Mouse (Mus musculus): Measurements from ENCODE around the gene Zfp948. TPM values are rescaled to one million over a fixed set of nuclear protein-coding genes. Genes with fewer than 3 reads are reported as not detected.
"Not testable (repeated sequence)": the region's sequence is repeated elsewhere in the genome, so short reads cannot be mapped to it uniquely, and the experiment has no call there.

Zfp948 gene
- polyA plus RNA-seq, 1 experiment from 2014 or later, result 22.1 TPM

DNA sequence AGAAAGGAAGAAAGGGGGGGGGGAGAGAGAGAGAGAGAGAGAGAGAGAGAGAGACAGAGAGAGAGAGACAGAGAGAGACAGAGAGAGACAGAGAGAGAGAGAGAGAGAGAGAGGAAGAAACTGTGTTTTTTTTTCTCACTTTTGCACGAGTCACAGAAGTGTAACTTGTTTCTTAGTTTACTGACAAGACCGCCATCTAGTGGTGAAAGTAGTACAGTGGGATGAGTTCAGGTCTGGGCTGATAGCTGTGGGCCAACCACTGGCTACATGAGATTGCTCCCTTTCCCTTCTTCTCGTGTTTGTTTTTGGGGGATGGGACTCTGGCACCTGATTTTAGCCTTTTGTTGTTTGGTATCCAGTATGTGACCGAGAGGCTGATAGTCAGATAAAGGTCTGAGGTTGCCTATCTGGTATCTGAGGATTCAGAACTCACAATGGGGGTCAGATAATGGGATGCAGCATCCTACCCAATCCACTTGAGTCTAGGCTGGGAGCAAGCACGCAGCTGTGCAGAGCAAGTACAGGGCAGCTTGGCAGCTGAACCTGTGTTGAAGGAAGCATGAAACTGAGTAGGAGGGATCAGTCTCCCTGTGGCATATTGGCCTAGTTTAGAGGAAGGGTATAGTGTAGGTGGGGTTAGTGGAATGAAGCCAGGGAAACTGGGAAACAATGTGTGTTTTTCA is 12.8 kb downstream of the Zfp948 start:
- H3K9me3 ChIP-seq (replicated peaks; ENCODE audit: control insufficient read depth, low read length), result no peaks in the 10 kb centered on the region
- no peak overlapping the region for H3K9ac ChIP-seq (replicated peaks; ENCODE audit: low read length)
- H3K36me3 ChIP-seq (replicated peaks; ENCODE audit: control insufficient read depth, insufficient read depth, low read depth, low read length), result no peaks in the 10 kb centered on the region; the same call in 1 of the 2 replicates
- DNase-seq (ENCODE audit: low spot score) (peak; percentile 82), ATAC-seq (replicated peaks; ENCODE audit: insufficient number of reproducible peaks, low FRiP score, low TSS enrichment, low read depth) (peak; percentile 80; the same call in 1 of the 2 replicates)
- H3K4me1 ChIP-seq (ENCODE audit: control insufficient read depth, insufficient read depth, low read length), result no peaks in the 10 kb centered on the region
- no peak overlapping the region for H3K4me3 ChIP-seq (ENCODE audit: low read depth, low read length)
- H3K27me3 ChIP-seq (ENCODE audit: control insufficient read depth, insufficient read depth, low read length), result no peaks in the 10 kb centered on the region
- 25% methylated on average over 5 of the region's 5 CpGs for WGBS
- H3K27ac ChIP-seq (replicated peaks; ENCODE audit: low read depth, low read length), result no peak overlapping the region
- H3K4me2 ChIP-seq (ENCODE audit: low read depth, low read length), result no peak overlapping the region

- ATAC-seq (replicated peaks; ENCODE audit: insufficient number of reproducible peaks, low FRiP score, low TSS enrichment, low read depth) (no peak), DNase-seq (ENCODE audit: low spot score) (no peak)
- Histone ChIP-seq H3K36me3 (replicated peaks; ENCODE audit: control insufficient read depth, insufficient read depth, low read depth, low read length) (peaks cover 15% of the 10 kb centered on the region), H3K4me1 (ENCODE audit: control insufficient read depth, insufficient read depth, low read length) (no peaks in the 10 kb centered on the region), H3K9ac (replicated peaks; ENCODE audit: low read length) (no peak overlapping the region), H3K27me3 (ENCODE audit: control insufficient read depth, insufficient read depth, low read length) (no peaks in the 10 kb centered on the region), H3K4me2 (ENCODE audit: low read depth, low read length) (no peak overlapping the region), H3K27ac (replicated peaks; ENCODE audit: low read depth, low read length) (no peak overlapping the region), H3K4me3 (ENCODE audit: low read depth, low read length) (no peak overlapping the region), H3K9me3 (replicated peaks; ENCODE audit: control insufficient read depth, low read length) (no peaks in the 10 kb centered on the region)
- WGBS, result 97% methylated on average over 2 of the region's 2 CpGs
Observed at GRCm38 (mm10) chr17:21585521-21585920, 18.7 kb downstream of the Zfp948 start.

GRCm38 (mm10) chr17:21616356-21616755 is 49.5 kb downstream of the Zfp948 start:
- Histone ChIP-seq H3K36me3 (replicated peaks; ENCODE audit: control insufficient read depth, insufficient read depth, low read depth, low read length) (no peaks in the 10 kb centered on the region), H3K9me3 (replicated peaks; ENCODE audit: control insufficient read depth, low read length) (no peaks in the 10 kb centered on the region), H3K4me2 (ENCODE audit: low read depth, low read length) (no peak overlapping the region), H3K4me1 (ENCODE audit: control insufficient read depth, insufficient read depth, low read length) (no peaks in the 10 kb centered on the region), H3K27ac (replicated peaks; ENCODE audit: low read depth, low read length) (no peak overlapping the region), H3K9ac (replicated peaks; ENCODE audit: low read length) (no peak overlapping the region), H3K4me3 (ENCODE audit: low read depth, low read length) (no peak overlapping the region), H3K27me3 (ENCODE audit: control insufficient read depth, insufficient read depth, low read length) (no peaks in the 10 kb centered on the region)
- 80% methylated on average over 3 of the region's 3 CpGs for WGBS
- ATAC-seq (replicated peaks; ENCODE audit: insufficient number of reproducible peaks, low FRiP score, low TSS enrichment, low read depth) (no peak), DNase-seq (ENCODE audit: low spot score) (no peak)

GRCm38 (mm10) chr17:21617352-21617751 is 50.5 kb downstream of the Zfp948 start:
- Histone ChIP-seq H3K4me2 (ENCODE audit: low read depth, low read length) (no peak overlapping the region), H3K36me3 (replicated peaks; ENCODE audit: control insufficient read depth, insufficient read depth, low read depth, low read length) (no peaks in the 10 kb centered on the region), H3K27ac (replicated peaks; ENCODE audit: low read depth, low read length) (no peak overlapping the region), H3K4me3 (ENCODE audit: low read depth, low read length) (no peak overlapping the region), H3K9me3 (replicated peaks; ENCODE audit: control insufficient read depth, low read length) (no peaks in the 10 kb centered on the region), H3K27me3 (ENCODE audit: control insufficient read depth, insufficient read depth, low read length) (no peaks in the 10 kb centered on the region), H3K4me1 (ENCODE audit: control insufficient read depth, insufficient read depth, low read length) (no peaks in the 10 kb centered on the region), H3K9ac (replicated peaks; ENCODE audit: low read length) (no peak overlapping the region)
- no peak for DNase-seq (ENCODE audit: low spot score)
- WGBS, result 11% methylated on average over 9 of the region's 9 CpGs
- no peak for ATAC-seq (replicated peaks; ENCODE audit: insufficient number of reproducible peaks, low FRiP score, low TSS enrichment, low read depth)

DNA sequence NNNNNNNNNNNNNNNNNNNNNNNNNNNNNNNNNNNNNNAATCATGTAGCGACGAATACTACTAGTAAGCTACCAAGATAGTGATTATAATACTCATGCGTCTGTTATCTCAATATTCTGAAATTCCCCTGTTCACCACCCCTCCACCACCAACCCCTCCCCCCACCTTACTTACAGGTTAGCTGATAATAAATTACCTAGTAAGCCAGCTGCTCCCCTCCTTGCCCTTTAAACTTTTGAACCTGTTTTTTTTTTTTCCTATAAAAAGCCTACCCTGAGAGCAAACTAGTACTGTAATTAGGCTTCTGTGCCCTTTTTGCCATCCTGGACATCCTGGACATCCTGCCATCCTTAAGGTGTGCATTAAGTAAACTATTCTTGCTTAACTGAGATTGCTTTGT is 56.8 kb downstream of the Zfp948 start:
- Histone ChIP-seq H3K27me3 (ENCODE audit: control insufficient read depth, insufficient read depth, low read length) (no peaks in the 10 kb centered on the region), H3K36me3 (replicated peaks; ENCODE audit: control insufficient read depth, insufficient read depth, low read depth, low read length) (no peaks in the 10 kb centered on the region), H3K4me1 (ENCODE audit: control insufficient read depth, insufficient read depth, low read length) (no peaks in the 10 kb centered on the region), H3K27ac (replicated peaks; ENCODE audit: low read depth, low read length) (no peak overlapping the region), H3K4me2 (ENCODE audit: low read depth, low read length) (no peak overlapping the region), H3K4me3 (ENCODE audit: low read depth, low read length) (no peak overlapping the region), H3K9me3 (replicated peaks; ENCODE audit: control insufficient read depth, low read length) (no peaks in the 10 kb centered on the region), H3K9ac (replicated peaks; ENCODE audit: low read length) (no peak overlapping the region)
- WGBS, result no CpG with 5 or more reads among the region's 3 CpGs
- no peak for DNase-seq (ENCODE audit: low spot score)
- ATAC-seq (replicated peaks; ENCODE audit: insufficient number of reproducible peaks, low FRiP score, low TSS enrichment, low read depth), result no peak

DNA sequence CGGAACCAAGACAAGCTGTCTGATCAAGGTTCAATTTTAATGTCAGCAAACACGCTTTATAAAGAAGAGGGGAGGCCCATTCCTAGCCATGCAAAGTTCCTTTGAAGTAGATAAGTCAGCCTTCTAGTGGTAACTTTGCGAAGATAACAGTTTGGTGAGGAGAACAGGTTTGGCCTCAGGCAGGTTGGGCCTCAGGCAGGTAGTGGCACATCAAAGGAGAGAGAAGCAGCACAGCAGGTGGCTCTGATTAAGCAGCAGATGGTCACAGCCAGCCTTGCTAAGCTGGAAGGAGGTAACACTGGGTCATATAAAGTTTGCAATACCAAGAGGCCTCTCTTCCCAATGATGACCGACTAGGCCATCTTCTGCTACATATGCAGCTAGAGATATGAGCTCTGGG is 69.0 kb downstream of the Zfp948 start:
- not testable (repeated sequence) for H3K27ac ChIP-seq (replicated peaks; ENCODE audit: low read depth, low read length); DNase-seq (ENCODE audit: low spot score); H3K36me3 ChIP-seq (replicated peaks; ENCODE audit: control insufficient read depth, insufficient read depth, low read depth, low read length); ATAC-seq (replicated peaks; ENCODE audit: insufficient number of reproducible peaks, low FRiP score, low TSS enrichment, low read depth); H3K4me1 ChIP-seq (ENCODE audit: control insufficient read depth, insufficient read depth, low read length); H3K9me3 ChIP-seq (replicated peaks; ENCODE audit: control insufficient read depth, low read length); H3K9ac ChIP-seq (replicated peaks; ENCODE audit: low read length); H3K4me3 ChIP-seq (ENCODE audit: low read depth, low read length); H3K27me3 ChIP-seq (ENCODE audit: control insufficient read depth, insufficient read depth, low read length); H3K4me2 ChIP-seq (ENCODE audit: low read depth, low read length)
- WGBS, result 62% methylated on average over 4 of the region's 4 CpGs

Other genes with a start within 250 kb of the Zfp948 start
- gene Zfp677, start 183.3 kb upstream of the Zfp948 start, polyA plus RNA-seq (2014; fragmentation: Nextera tagmentation; extraction: Ambion mirVana), result 3.9 and 5.2 TPM in 2 replicates
- gene Zfp54, start 143.8 kb upstream of the Zfp948 start, polyA plus RNA-seq (2014; fragmentation: Nextera tagmentation; extraction: Ambion mirVana), result 3.6 and 4.1 TPM in 2 replicates
- gene Zfp51, start 116.6 kb upstream of the Zfp948 start, polyA plus RNA-seq (2014; fragmentation: Nextera tagmentation; extraction: Ambion mirVana), result 18.1 and 20.2 TPM in 2 replicates
- 10.3 and 10.4 TPM in 2 replicates for gene Zfp53, start 78.0 kb upstream of the Zfp948 start, polyA plus RNA-seq (2014; fragmentation: Nextera tagmentation; extraction: Ambion mirVana)
- gene Zfp52, start 31.5 kb upstream of the Zfp948 start, polyA plus RNA-seq (2014; fragmentation: Nextera tagmentation; extraction: Ambion mirVana), result 1.8 and 3.2 TPM in 2 replicates
- 5.6 and 7.5 TPM in 2 replicates for gene Zfp983, start 83.6 kb downstream of the Zfp948 start, polyA plus RNA-seq (2014; fragmentation: Nextera tagmentation; extraction: Ambion mirVana)
- 9.4 and 11.0 TPM in 2 replicates for gene Gm10226, start 124.9 kb downstream of the Zfp948 start, polyA plus RNA-seq (2014; fragmentation: Nextera tagmentation; extraction: Ambion mirVana)
- 26.0 and 29.8 TPM in 2 replicates for gene Zfp760, start 140.7 kb downstream of the Zfp948 start, polyA plus RNA-seq (2014; fragmentation: Nextera tagmentation; extraction: Ambion mirVana)
- 6.1 and 6.7 TPM in 2 replicates for gene Zfp229, start 163.8 kb downstream of the Zfp948 start, polyA plus RNA-seq (2014; fragmentation: Nextera tagmentation; extraction: Ambion mirVana)